ENCODE assay signal across 9 mouse cellular contexts in genomic region chr1:36996561-36997213, GRCm38 (mm10). TPM values are rescaled to one million over a fixed set of nuclear protein-coding genes. Genes with fewer than 3 reads are reported as not detected.
DNase-seq lines count a peak whose midpoint lies in the region; ATAC-seq and TF ChIP-seq lines count a peak whose summit lies in the region.
"Had no signal": no experiment of that assay in that cellular context is flagged by ENCODE, and none has a peak within 500 bp of the region (broad histone marks: within the 10 kb centered on the region; RNA-seq: fewer than 3 reads in every experiment).

No protein-coding gene starts in this region.

- H3K9me3 ChIP-seq in lung, embryonic 15.5 days: no peaks in the 10 kb centered on the region
- H3K9me3 ChIP-seq: neural tube, embryonic 13.5 days had no signal

- H3K36me3 ChIP-seq in lung, embryonic 15.5 days: no peaks in the 10 kb centered on the region
- H3K36me3 ChIP-seq: neural tube, embryonic 13.5 days had no signal

- H3K27ac ChIP-seq in lung, embryonic 15.5 days: no peak overlapping the region; the same call in 1 of the 2 replicates
- H3K27ac ChIP-seq: neural tube, embryonic 13.5 days had no signal

- TF ChIP-seq CTCF in lung, adult 2 months (IDR thresholded peaks at IDR 0.05; ENCODE audit: insufficient read depth, low read length): no peak

- no peak overlapping the region for H3K4me3 ChIP-seq in lung, embryonic 15.5 days
- H3K4me3 ChIP-seq in lung, adult 2 months (replicated peaks; ENCODE audit: extremely low read depth, low read depth, low read length): no peak overlapping the region
- H3K4me3 ChIP-seq: neural tube, embryonic 13.5 days had no signal

- no peak for TF ChIP-seq POLR2A in lung, adult 2 months (IDR thresholded peaks at IDR 0.05; ENCODE audit: borderline replicate concordance, extremely low read depth, low read depth, low read length)

- no peak overlapping the region for H3K4me2 ChIP-seq in lung, embryonic 15.5 days
- H3K4me2 ChIP-seq: neural tube, embryonic 13.5 days had no signal

- no peak for DNase-seq in lung, adult 2 months
- peak; percentile 5 for DNase-seq in cerebellum, adult 9-11 months
- peak; percentile 55 to 60 for DNase-seq in heart, postnatal 36 days
- peak; percentile 10 for DNase-seq in lung, postnatal 36 days
- no peak for DNase-seq in layer of hippocampus, postnatal 36 days
- DNase-seq in frontal cortex, postnatal 14 days (ENCODE audit: low spot score in 2 of 2): no peak

- intact Hi-C loops in heart, postnatal 36 days (cut with DNase I): no loop called here

- no peaks in the 10 kb centered on the region for H3K27me3 ChIP-seq in lung, embryonic 15.5 days
- H3K27me3 ChIP-seq: neural tube, embryonic 13.5 days had no signal

- ATAC-seq in lung, embryonic 15.5 days (ENCODE audit: borderline replicate concordance, extremely low read depth, low FRiP score, low TSS enrichment): peak; percentile 65
- ATAC-seq in erythroid progenitor cell, adult 5-6 weeks (replicated peaks; ENCODE audit: low FRiP score, poor library complexity, severe bottlenecking): no peak

- 40% methylated on average over 6 of the region's 6 CpGs for WGBS in lung, embryonic 15.5 days
- 37% methylated on average over 6 of the region's 6 CpGs for WGBS in lung, adult 2 months

- no peaks in the 10 kb centered on the region for H3K4me1 ChIP-seq in lung, embryonic 15.5 days
- no peaks in the 10 kb centered on the region for H3K4me1 ChIP-seq in lung, adult 2 months (ENCODE audit: control insufficient read depth, insufficient read depth, low read length)

- no peak overlapping the region for H3K9ac ChIP-seq in lung, embryonic 15.5 days
- H3K9ac ChIP-seq: neural tube, embryonic 13.5 days had no signal

RNA-seq across cellular contexts. Expression of gene Vwa3b, which starts 29.7 kb away (rescaled TPM):
- 0.40 and 0.58 TPM in 2 replicates for polyA plus RNA-seq in lung, embryonic 15.5 days (2015; fragmentation: Nextera tagmentation; extraction: Ambion mirVana)
- polyA plus RNA-seq in lung, adult 2 months (2012; rRNA removed): 1.9 and 2.4 TPM in 2 replicates
- total RNA-seq in heart, postnatal 36 days (2021): under 1 TPM in 1 of 2 experiments, not detected in 1; 0.56 TPM
- total RNA-seq in layer of hippocampus, postnatal 36 days (2021): 10 to 100 TPM; 21.0 to 29.4 TPM
- total RNA-seq in erythroid progenitor cell, adult 5-6 weeks (2015; ENCODE audit: low replicate concordance): not detected in 2 replicates
- not detected in 2 replicates for total RNA-seq in erythroid progenitor cell, adult 5-6 weeks (2017; ENCODE audit: low replicate concordance)

RNA-seq across cellular contexts. Expression of gene Tmem131, which starts 53.2 kb away (rescaled TPM):
- polyA plus RNA-seq in lung, embryonic 15.5 days (2015; fragmentation: Nextera tagmentation; extraction: Ambion mirVana): 9.9 and 11.4 TPM in 2 replicates
- 18.0 and 20.5 TPM in 2 replicates for polyA plus RNA-seq in lung, adult 2 months (2012; rRNA removed)
- 10 to 100 TPM; 32.9 to 35.9 TPM for total RNA-seq in heart, postnatal 36 days (2021)
- 10 to 100 TPM; 54.3 to 63.7 TPM for total RNA-seq in layer of hippocampus, postnatal 36 days (2021)
- total RNA-seq in erythroid progenitor cell, adult 5-6 weeks (2015; ENCODE audit: low replicate concordance): 128 and 139 TPM in 2 replicates
- total RNA-seq in erythroid progenitor cell, adult 5-6 weeks (2017; ENCODE audit: low replicate concordance): 80.9 and 83.9 TPM in 2 replicates

Comparison
In these comparisons a context has a peak if more than half of its experiments do, and no peak if none do; other contexts are left out.
1. DNase-seq: peak in cerebellum, adult 9-11 months (single experiment), heart, postnatal 36 days (2 of 2) and lung, postnatal 36 days (single experiment); none in lung, adult 2 months (single experiment), layer of hippocampus, postnatal 36 days (0 of 2) and frontal cortex, postnatal 14 days (0 of 2).
2. RNA of gene Vwa3b, which starts 29.7 kb away (total RNA-seq): 21.0 to 29.4 TPM in layer of hippocampus, postnatal 36 days; 0.56 TPM in heart, postnatal 36 days and not detected in erythroid progenitor cell, adult 5-6 weeks; every median in the first group is over 10 times any median in the second.